Mouse (Mus musculus) intestine, postnatal 0 days (tissue): Measurements from ENCODE around the gene Bax. TPM values are rescaled to one million over a fixed set of nuclear protein-coding genes. Genes with fewer than 3 reads are reported as not detected.

Source experiments
- ATAC-seq: fragments of 200-750 bp; cut with Nextera tagmentation; 2 replicates; pipeline ENCODE4 v1.8.0; 2017; ENCODE audit warnings: mild to moderate bottlenecking, moderate TSS enrichment, moderate library complexity
- H3K27ac ChIP-seq: fragments of 300-500 bp; sonication (generic); 2 replicates; pipeline ENCODE4 v1.5.1; 2014; ENCODE audit warnings: mild to moderate bottlenecking, low read depth, low read length, moderate library complexity
- H3K27me3 ChIP-seq: fragments of 300-500 bp; sonication (generic); replicated peaks from 2 replicates; pipeline ENCODE4 v1.6.1; 2014; ENCODE audit warnings: low read length, mixed read lengths; ENCODE audit not compliant: control insufficient read depth, insufficient read depth
- H3K36me3 ChIP-seq: fragments of 300-500 bp; sonication (generic); 2 replicates; pipeline ENCODE4 v1.6.1; 2014; ENCODE audit warnings: mild to moderate bottlenecking, moderate library complexity; ENCODE audit not compliant: control insufficient read depth, insufficient read depth
- H3K4me1 ChIP-seq: fragments of 300-500 bp; sonication (generic); replicated peaks from 2 replicates; pipeline ENCODE4 v1.6.1; 2014; ENCODE audit warnings: antibody characterized with exemption, low read length, mixed read lengths; ENCODE audit not compliant: control insufficient read depth, insufficient read depth
- H3K4me2 ChIP-seq: fragments of 300-500 bp; sonication (generic); replicated peaks from 2 replicates; pipeline ENCODE4 v1.6.1; 2014; ENCODE audit warnings: low read depth, mild to moderate bottlenecking, moderate library complexity
- H3K4me3 ChIP-seq: fragments of 300-500 bp; sonication (generic); 2 replicates; pipeline ENCODE4 v1.5.1; 2014; ENCODE audit warnings: low read depth, low read length
- H3K9ac ChIP-seq: fragments of 300-500 bp; sonication (generic); 2 replicates; pipeline ENCODE4 v1.6.1; 2014; ENCODE audit warnings: mild to moderate bottlenecking, low read depth, low read length
- H3K9me3 ChIP-seq: fragments of 300-500 bp; sonication (generic); 2 replicates; pipeline ENCODE4 v1.6.1; 2016; ENCODE audit warnings: mixed run types; ENCODE audit not compliant: control insufficient read depth
- CTCF ChIP-seq: sonication (generic); IDR thresholded peaks from 2 replicates; pipeline ENCODE4 v1.5.1; 2016; ENCODE audit warnings: low read depth, mild to moderate bottlenecking, control low read depth, antibody characterized with exemption, moderate library complexity
- WGBS: fragments of 180-500 bp; shearing (Covaris S2); extraction: QIAGEN DNeasy Blood & Tissue Kit; methylation state at CpG from one replicate; pipeline ENCODE4 v1.1.7; 2014; 5-methylcytosine and 5-hydroxymethylcytosine counted together
- polyA plus RNA-seq: library from polyadenylated mRNA; unstranded; fragments of >200 nt; fragmentation: Nextera tagmentation; extraction: Ambion mirVana; gene quantifications from 2 replicates; pipeline ENCODE4 v1.2.1, GENCODE M21; 2015

Bax gene
- polyA plus RNA-seq, 1 experiment from 2014 or later: 180 TPM

- H3K9ac ChIP-seq: no peak overlapping the region
- 0 out of 2 replicates have a peak overlapping the region, but pooled peaks have one; percentile 67 for H3K4me3 ChIP-seq
- peak overlapping the region; percentile 87 for H3K27ac ChIP-seq
- WGBS: 60% methylated on average over 6 of the region's 6 CpGs
- no peaks in the 10 kb centered on the region for H3K9me3 ChIP-seq
- 0 out of 2 replicates have a peak, but pooled peaks cover 14% of the 10 kb centered on the region for H3K4me1 ChIP-seq
- 0 out of 2 replicates have a peak, but pooled peaks have one; percentile 12 for ATAC-seq
- no peak for TF ChIP-seq CTCF
- peaks cover 14% of the 10 kb centered on the region; the same call in 1 of the 2 replicates for H3K36me3 ChIP-seq
- peak overlapping the region; percentile 87 for H3K4me2 ChIP-seq
- H3K27me3 ChIP-seq: no peaks in the 10 kb centered on the region
Measured at GRCm38 (mm10) chr7:45508561-45508960, 41.9 kb upstream of the Bax start.

DNA sequence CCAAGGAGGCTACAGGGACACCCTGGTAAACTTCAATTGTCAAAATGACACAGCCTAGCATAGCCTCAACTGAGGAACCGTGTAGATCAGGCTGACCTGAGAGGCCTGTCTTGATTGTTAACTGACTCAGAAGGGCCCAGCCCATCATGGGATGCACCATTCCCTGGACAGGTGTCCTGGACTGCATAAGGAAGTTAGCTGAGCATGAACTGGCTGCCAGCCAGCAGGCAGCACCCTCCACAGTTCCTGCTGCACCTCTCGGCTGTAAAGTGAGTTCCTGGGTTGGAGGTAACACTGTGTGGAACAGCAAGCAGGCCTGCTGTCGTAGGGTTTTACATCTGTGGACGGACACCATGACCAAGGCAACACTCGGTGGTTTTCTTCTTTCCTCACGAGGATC, 40.9 kb upstream of the Bax start:
- H3K36me3 ChIP-seq: peaks cover 24% of the 10 kb centered on the region; the same call in 1 of the 2 replicates
- ATAC-seq: peak; percentile 67
- H3K4me1 ChIP-seq: 0 out of 2 replicates have a peak, but pooled peaks cover 14% of the 10 kb centered on the region
- TF ChIP-seq CTCF: no peak
- H3K9ac ChIP-seq: no peak overlapping the region
- no peaks in the 10 kb centered on the region for H3K9me3 ChIP-seq
- no peak overlapping the region for H3K4me3 ChIP-seq
- H3K4me2 ChIP-seq: peak overlapping the region; percentile 87; the same call in 1 of the 2 replicates
- no peaks in the 10 kb centered on the region for H3K27me3 ChIP-seq
- WGBS: 32% methylated on average over 6 of the region's 6 CpGs
- peak overlapping the region; percentile 87 for H3K27ac ChIP-seq

GRCm38 (mm10) chr7:45498427-45498826, 31.7 kb upstream of the Bax start:
- Histone ChIP-seq H3K4me2 (no peak overlapping the region), H3K4me1 (no peaks in the 10 kb centered on the region), H3K36me3 (peaks cover 85% of the 10 kb centered on the region), H3K27me3 (no peaks in the 10 kb centered on the region), H3K27ac (no peak overlapping the region), H3K9me3 (no peaks in the 10 kb centered on the region), H3K4me3 (no peak overlapping the region), H3K9ac (no peak overlapping the region)
- TF ChIP-seq CTCF: no peak
- no peak for ATAC-seq
- WGBS: 95% methylated on average over 6 of the region's 6 CpGs

- Histone ChIP-seq H3K27ac (no peak overlapping the region), H3K9ac (no peak overlapping the region), H3K4me1 (no peaks in the 10 kb centered on the region), H3K4me2 (no peak overlapping the region), H3K9me3 (no peaks in the 10 kb centered on the region), H3K36me3 (peaks cover 69% of the 10 kb centered on the region), H3K27me3 (no peaks in the 10 kb centered on the region), H3K4me3 (no peak overlapping the region)
- 94% methylated on average over 9 of the region's 9 CpGs for WGBS
- ATAC-seq: no peak
- no peak for TF ChIP-seq CTCF
Measured at GRCm38 (mm10) chr7:45494548-45494947, 27.9 kb upstream of the Bax start.

- no peak overlapping the region for H3K9ac ChIP-seq
- no peak overlapping the region for H3K4me2 ChIP-seq
- H3K27ac ChIP-seq: no peak overlapping the region
Measured at GRCm38 (mm10) chr7:45492951-45493350, 26.3 kb upstream of the Bax start.

DNA sequence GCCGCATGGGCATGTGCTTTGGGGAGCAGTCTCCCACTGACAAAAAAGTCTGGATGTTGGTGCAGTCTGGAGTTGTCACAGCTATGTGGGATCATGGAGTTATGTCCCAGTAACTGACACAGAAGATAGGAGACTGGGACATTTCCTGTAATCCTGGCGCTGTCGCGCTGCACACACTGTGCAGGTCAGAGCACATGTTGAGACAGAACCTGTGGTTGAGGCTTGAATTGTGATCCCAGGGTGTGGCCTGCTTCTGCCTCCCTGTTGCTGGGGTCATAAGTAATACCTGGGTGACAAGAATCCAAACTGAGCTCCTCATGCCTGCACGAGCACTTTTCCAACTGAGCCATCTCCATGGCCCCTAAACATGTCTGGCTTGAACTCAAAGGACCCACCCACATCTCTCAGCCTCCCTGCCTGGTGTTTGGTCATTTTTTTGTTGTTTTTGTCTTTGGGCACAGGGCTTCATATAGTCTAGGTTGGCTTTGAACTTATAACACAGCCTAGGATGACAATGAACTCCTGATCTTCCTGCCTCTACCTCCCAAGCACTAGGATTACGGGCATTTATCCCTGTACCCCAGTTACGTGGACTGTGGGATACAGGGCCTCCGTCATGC, 25.6 kb upstream of the Bax start:
- Histone ChIP-seq H3K4me2 (no peak overlapping the region), H3K9ac (no peak overlapping the region), H3K27ac (no peak overlapping the region), H3K4me1 (no peaks in the 10 kb centered on the region), H3K36me3 (peaks cover 50% of the 10 kb centered on the region), H3K27me3 (no peaks in the 10 kb centered on the region), H3K4me3 (no peak overlapping the region), H3K9me3 (no peaks in the 10 kb centered on the region)
- TF ChIP-seq CTCF: no peak
- no peak for ATAC-seq
- 95% methylated on average over 8 of the region's 8 CpGs for WGBS

More at GRCm38 (mm10) chr7:45492951-45493350, 26.3 kb upstream of the Bax start:
- Histone ChIP-seq H3K4me3 (no peak overlapping the region), H3K4me1 (no peaks in the 10 kb centered on the region), H3K9me3 (no peaks in the 10 kb centered on the region), H3K36me3 (peaks cover 54% of the 10 kb centered on the region), H3K27me3 (no peaks in the 10 kb centered on the region)
- WGBS: 86% methylated on average over 5 of the region's 5 CpGs
- ATAC-seq: no peak
- no peak for TF ChIP-seq CTCF
